Mouse (Mus musculus) megakaryocyte-erythroid progenitor cell, adult 5-6 weeks (primary cell): ENCODE data around the gene Vmn1r138. TPM values are rescaled to one million over a fixed set of nuclear protein-coding genes. Genes with fewer than 3 reads are reported as not detected.
"Not testable (repeated sequence)": the region's sequence is repeated elsewhere in the genome, so short reads cannot be mapped to it uniquely, and the experiment has no call there.

Source experiments
- ATAC-seq: replicated peaks from 2 replicates; pipeline ENCODE4 v1.8.0; 2016; ENCODE audit warnings: mild to moderate bottlenecking, inconsistent platforms; ENCODE audit not compliant: severe bottlenecking, poor library complexity, low FRiP score, low TSS enrichment
- total RNA-seq, 2 experiments: library from RNA; stranded (forward) in 1 of 2; stranded (reverse) in 1 of 2; fragments of 200-1000, 215-1000 nt in 1 of 2; fragments of >200 nt in 1 of 2; fragmentation: Nextera tagmentation in 1 of 2; gene quantifications; 2 replicates each; pipeline ENCODE4 v1.2.3; 2014 to 2017

Vmn1r138 gene
- total RNA-seq (2014; fragmentation: Nextera tagmentation) (not detected in 2 replicates), total RNA-seq (2017) (not detected in 2 replicates)

GRCm38 (mm10) chr7:22028797-22029196 is at the start of gene Vmn1r138:
Vmn1r138 (minus strand) TSS chr7:22028897.
- ATAC-seq, result not testable (repeated sequence)

GRCm38 (mm10) chr7:22068757-22069156 is 40.1 kb upstream of the Vmn1r138 start, which contains the start of gene Vmn1r139:
Vmn1r139 (plus strand) TSS chr7:22069057.
- not testable (repeated sequence) for ATAC-seq

GRCm38 (mm10) chr7:22056205-22056604 is 27.5 kb upstream of the Vmn1r138 start, which contains the start of gene Gm6176:
Gm6176 (minus strand) TSS chr7:22056305.
- ATAC-seq, result not testable (repeated sequence)

- ATAC-seq, result not testable (repeated sequence)
These were observed 34.4 kb downstream of the Vmn1r138 start, which contains the start of gene Vmn1r137 for GRCm38 (mm10) chr7:21994287-21994686. Vmn1r137 (plus strand) TSS chr7:21994587.

Other genes starting within 250 kb of the Vmn1r138 start
- not detected in 2 replicates for gene Gm4177, start 232.2 kb downstream of the Vmn1r138 start, total RNA-seq (2014; fragmentation: Nextera tagmentation)
- not detected in 2 replicates for gene Gm4177, start 232.2 kb downstream of the Vmn1r138 start, total RNA-seq (2017)
- gene Vmn1r135, start 196.5 kb downstream of the Vmn1r138 start, total RNA-seq (2014; fragmentation: Nextera tagmentation), result not detected in 2 replicates
- gene Vmn1r135, start 196.5 kb downstream of the Vmn1r138 start, total RNA-seq (2017), result not detected in 2 replicates
- not detected in 2 replicates for gene Gm5725, start 184.6 kb downstream of the Vmn1r138 start, total RNA-seq (2014; fragmentation: Nextera tagmentation)
- not detected in 2 replicates for gene Gm5725, start 184.6 kb downstream of the Vmn1r138 start, total RNA-seq (2017)
- not detected in 2 replicates for gene Gm5891, start 107.6 kb downstream of the Vmn1r138 start, total RNA-seq (2014; fragmentation: Nextera tagmentation)
- not detected in 2 replicates for gene Gm5891, start 107.6 kb downstream of the Vmn1r138 start, total RNA-seq (2017)
- gene Vmn1r137, start 34.3 kb downstream of the Vmn1r138 start, total RNA-seq (2014; fragmentation: Nextera tagmentation), result not detected in 2 replicates
- not detected in 2 replicates for gene Vmn1r137, start 34.3 kb downstream of the Vmn1r138 start, total RNA-seq (2017)
- gene Gm6176, start 27.4 kb upstream of the Vmn1r138 start, total RNA-seq (2014; fragmentation: Nextera tagmentation), result not detected in 2 replicates
- gene Gm6176, start 27.4 kb upstream of the Vmn1r138 start, total RNA-seq (2017), result not detected in 2 replicates
- not detected in 2 replicates for gene Vmn1r139, start 40.2 kb upstream of the Vmn1r138 start, total RNA-seq (2014; fragmentation: Nextera tagmentation)
- gene Vmn1r139, start 40.2 kb upstream of the Vmn1r138 start, total RNA-seq (2017), result not detected in 2 replicates
- not detected in 2 replicates for gene Gm16451, start 89.3 kb upstream of the Vmn1r138 start, total RNA-seq (2014; fragmentation: Nextera tagmentation)
- gene Gm16451, start 89.3 kb upstream of the Vmn1r138 start, total RNA-seq (2017), result not detected in 2 replicates
- gene Gm10666, start 105.8 kb upstream of the Vmn1r138 start, total RNA-seq (2014; fragmentation: Nextera tagmentation), result not detected in 2 replicates
- gene Gm10666, start 105.8 kb upstream of the Vmn1r138 start, total RNA-seq (2017), result not detected in 2 replicates
- gene Vmn1r142, start 135.1 kb upstream of the Vmn1r138 start, total RNA-seq (2014; fragmentation: Nextera tagmentation), result not detected in 2 replicates
- gene Vmn1r142, start 135.1 kb upstream of the Vmn1r138 start, total RNA-seq (2017), result not detected in 2 replicates
- gene Vmn1r143, start 160.5 kb upstream of the Vmn1r138 start, total RNA-seq (2014; fragmentation: Nextera tagmentation), result not detected in 2 replicates
- not detected in 2 replicates for gene Vmn1r143, start 160.5 kb upstream of the Vmn1r138 start, total RNA-seq (2017)
- gene Gm8653, start 172.4 kb upstream of the Vmn1r138 start, total RNA-seq (2014; fragmentation: Nextera tagmentation), result not detected in 2 replicates
- gene Gm8653, start 172.4 kb upstream of the Vmn1r138 start, total RNA-seq (2017), result not detected in 2 replicates
- not detected in 2 replicates for gene Gm8453, start 200.6 kb upstream of the Vmn1r138 start, total RNA-seq (2014; fragmentation: Nextera tagmentation)
- not detected in 2 replicates for gene Gm8453, start 200.6 kb upstream of the Vmn1r138 start, total RNA-seq (2017)